Mouse (Mus musculus) thymus, adult 2 months (tissue): ENCODE measurements around the gene Vsx2.

Experiments
- CTCF ChIP-seq: fragments of 200-500 bp; IDR thresholded peaks from 2 replicates; pipeline ENCODE4 v1.5.1; 2012; ENCODE audit warnings: mild to moderate bottlenecking, control low read depth, low read length, moderate library complexity, borderline replicate concordance; ENCODE audit not compliant: control insufficient read depth, poor library complexity, insufficient read depth; ENCODE audit errors: extremely low read depth
- POLR2A ChIP-seq: fragments of 200-500 bp; IDR thresholded peaks from 2 replicates; pipeline ENCODE4 v1.6.1; 2012; ENCODE audit warnings: mild to moderate bottlenecking, low read length, control low read depth, moderate library complexity; ENCODE audit not compliant: control insufficient read depth, poor library complexity, insufficient read depth; ENCODE audit errors: extremely low read depth

DNA sequence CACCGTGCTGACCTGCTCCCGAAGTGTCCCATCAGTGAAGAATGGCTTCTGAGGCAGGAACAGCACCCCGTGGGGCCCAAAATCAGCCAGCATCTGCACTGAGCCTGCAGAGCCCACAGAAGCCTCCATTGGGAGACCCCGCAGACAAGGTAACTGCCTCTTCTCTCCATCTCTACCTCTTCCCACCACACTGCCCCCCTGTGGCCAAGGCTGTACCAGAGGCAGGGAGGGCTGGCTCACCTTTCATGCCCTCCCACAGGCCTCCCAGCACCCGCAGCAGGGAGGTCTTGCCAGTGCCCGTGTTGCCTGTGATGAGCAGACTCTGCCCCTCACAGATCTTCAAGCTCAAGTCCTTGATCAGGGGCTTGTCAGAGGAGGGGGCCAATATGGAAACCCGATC lies 36.3 kb downstream of the Vsx2 start:
- TF ChIP-seq CTCF (peak; percentile 55; the same call in 1 of the 2 replicates), POLR2A (no peak)
